Mouse (Mus musculus) cortical plate, adult 2 months (tissue): ENCODE measurements around the gene Plekho1. TPM values are rescaled to one million over a fixed set of nuclear protein-coding genes. Genes with fewer than 3 reads are reported as not detected.
"Not testable (repeated sequence)": the region's sequence is repeated elsewhere in the genome, so short reads cannot be mapped to it uniquely, and the experiment has no call there.

ENCODE experiments used
- H3K27ac ChIP-seq: fragments of 200-500 bp; 2 replicates; pipeline ENCODE4 v1.5.1; 2012; ENCODE audit warnings: low read length, control low read depth, inconsistent platforms; ENCODE audit not compliant: insufficient read depth
- H3K4me1 ChIP-seq: fragments of 200-500 bp; 2 replicates; pipeline ENCODE4 v1.6.1; 2011; ENCODE audit warnings: low read length; ENCODE audit not compliant: control insufficient read depth, insufficient read depth
- H3K4me3 ChIP-seq: fragments of 200-500 bp; 2 replicates; pipeline ENCODE4 v1.5.1; 2011; ENCODE audit warnings: mild to moderate bottlenecking, low read length, control low read depth; ENCODE audit not compliant: insufficient read depth
- CTCF ChIP-seq: fragments of 200-500 bp; IDR thresholded peaks from 2 replicates; pipeline ENCODE4 v1.5.1; 2011; ENCODE audit warnings: mild to moderate bottlenecking, control low read depth, low read length; ENCODE audit not compliant: insufficient read depth; ENCODE audit errors: extremely low read depth
- POLR2A ChIP-seq: fragments of 200-500 bp; IDR thresholded peaks from 2 replicates; pipeline ENCODE4 v1.6.1; 2011; ENCODE audit warnings: mild to moderate bottlenecking, low read length, control low read depth; ENCODE audit not compliant: insufficient read depth; ENCODE audit errors: extremely low read depth
- polyA plus RNA-seq: library from polyadenylated mRNA; depleted of rRNA; stranded (reverse); fragments of >200 nt; gene quantifications from 2 replicates; pipeline ENCODE4 v1.2.3, GENCODE M21; 2012; rRNA removed

Gene Plekho1
- polyA plus RNA-seq, 1 experiment: 133 TPM

DNA sequence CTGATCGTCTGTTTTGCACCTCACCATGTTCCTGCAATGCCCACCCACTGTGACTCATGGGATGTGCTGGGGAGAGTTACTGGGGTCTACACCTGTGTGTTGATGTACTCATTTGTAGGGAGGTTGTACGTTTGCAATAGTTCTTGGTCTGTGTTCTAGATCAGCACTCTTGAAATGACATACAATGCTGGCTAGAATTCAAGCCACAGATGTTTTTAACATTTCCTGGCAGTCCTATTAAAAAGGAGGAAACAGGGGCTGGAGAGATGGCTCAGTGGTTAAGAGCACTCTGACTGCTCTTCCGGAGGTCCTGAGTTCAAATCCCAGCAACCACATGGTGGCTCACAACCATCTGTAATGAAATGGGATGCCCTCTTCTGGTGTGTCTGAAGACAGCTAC, 42.3 kb downstream of the Plekho1 start:
- peaks cover 3% of the 10 kb centered on the region; the same call in 1 of the 2 replicates for H3K4me1 ChIP-seq
- TF ChIP-seq POLR2A (no peak), CTCF (no peak)
- no peak overlapping the region for H3K4me3 ChIP-seq
- H3K27ac ChIP-seq: no peak overlapping the region

GRCm38 (mm10) chr3:95953023-95953422, 42.8 kb downstream of the Plekho1 start:
- no peak for TF ChIP-seq CTCF
- no peak for TF ChIP-seq POLR2A
- Histone ChIP-seq H3K4me3 (no peak overlapping the region), H3K27ac (no peak overlapping the region), H3K4me1 (peaks cover 3% of the 10 kb centered on the region; the same call in 1 of the 2 replicates)

DNA sequence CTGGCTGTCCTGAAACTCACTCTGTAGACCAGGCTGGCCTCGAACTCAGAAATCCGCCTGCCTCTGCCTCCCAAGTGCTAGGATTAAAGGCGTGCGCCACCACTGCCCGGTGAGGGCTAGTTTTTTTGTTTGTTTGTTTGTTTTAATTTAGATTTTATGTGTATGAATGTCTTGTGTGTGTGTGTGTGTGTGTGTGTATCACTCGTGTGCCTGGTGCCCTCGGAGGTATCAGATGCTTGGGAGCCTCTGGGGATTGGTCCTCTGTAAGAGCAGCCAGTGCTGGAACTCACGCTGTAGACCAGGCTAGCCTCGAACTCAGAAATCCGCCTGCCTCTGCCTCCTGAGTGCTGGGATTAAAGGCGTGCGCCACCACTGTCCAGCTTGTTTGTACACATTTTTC, 44.2 kb downstream of the Plekho1 start:
- peak overlapping the region; percentile 49 for H3K4me3 ChIP-seq
- peak overlapping the region; percentile 79 for H3K27ac ChIP-seq
- not testable (repeated sequence) for H3K4me1 ChIP-seq

DNA sequence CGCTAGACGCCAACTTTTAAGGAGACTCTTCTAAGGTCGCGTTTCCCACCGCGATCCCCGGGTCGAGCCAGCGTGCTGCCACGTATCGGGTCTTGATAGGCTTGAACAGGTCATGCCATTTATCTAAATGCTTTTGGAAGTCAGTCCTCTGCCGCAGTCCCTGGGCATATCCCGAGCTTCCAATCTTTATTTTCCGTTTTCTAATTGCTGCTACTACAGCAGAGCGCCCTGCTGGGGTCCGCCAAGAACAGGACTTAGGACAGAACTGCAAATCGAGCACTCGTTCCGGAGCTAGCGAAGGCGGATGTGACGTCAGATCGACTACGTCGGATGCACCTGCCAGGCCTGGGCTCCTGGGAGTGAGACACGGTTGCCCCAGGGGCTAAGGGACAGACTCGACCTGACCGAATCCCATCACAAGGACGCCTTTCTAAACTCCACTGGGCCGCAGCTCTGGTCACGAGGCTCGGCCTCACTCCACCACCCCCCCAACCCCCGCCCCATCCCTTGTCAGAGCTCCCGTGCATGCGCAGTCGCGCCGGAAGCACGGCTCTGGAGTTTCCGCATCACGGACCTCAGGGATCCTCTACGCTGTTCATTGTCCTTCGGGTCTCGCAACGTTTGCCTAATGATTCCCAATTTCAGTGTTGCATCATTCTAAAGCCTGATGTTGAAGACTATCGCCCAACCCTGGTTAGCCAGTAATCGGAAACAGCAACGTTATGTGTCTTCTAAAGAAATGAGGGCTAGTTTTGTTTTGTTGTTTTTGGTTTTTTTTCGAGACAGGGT, 44.8 kb downstream of the Plekho1 start:
- peak overlapping the region; percentile 49 for H3K4me3 ChIP-seq
- peak; percentile 91 for TF ChIP-seq POLR2A
- TF ChIP-seq CTCF: no peak
- H3K4me1 ChIP-seq: no peaks in the 10 kb centered on the region
- H3K27ac ChIP-seq: peak overlapping the region; percentile 79

DNA sequence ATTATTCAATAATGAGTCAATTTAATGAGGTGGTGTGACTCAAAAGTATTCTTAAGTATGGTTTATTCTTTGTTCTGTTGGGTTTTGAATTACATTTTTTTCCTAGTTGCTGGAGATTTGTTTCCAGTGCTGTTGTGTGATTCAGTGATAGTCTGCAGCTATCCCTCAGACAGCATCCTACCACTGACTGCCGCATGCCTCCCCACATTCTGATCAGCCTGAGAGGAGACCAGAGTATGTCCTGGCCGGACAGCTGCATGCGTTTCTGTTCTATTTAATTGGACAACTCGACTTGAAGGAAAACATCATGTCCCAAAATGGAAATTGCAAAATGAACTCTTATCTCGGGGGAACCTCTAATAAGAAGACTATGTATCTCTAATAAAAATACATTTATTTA, 47.5 kb downstream of the Plekho1 start:
- no peak for TF ChIP-seq CTCF
- TF ChIP-seq POLR2A: no peak
- no peaks in the 10 kb centered on the region for H3K4me1 ChIP-seq
- no peak overlapping the region for H3K27ac ChIP-seq
- no peak overlapping the region for H3K4me3 ChIP-seq

GRCm38 (mm10) chr3:95945731-95946240, 50.0 kb downstream of the Plekho1 start:
- H3K27ac ChIP-seq: no peak overlapping the region
- no peak overlapping the region for H3K4me3 ChIP-seq
- TF ChIP-seq CTCF (no peak), POLR2A (no peak)
- H3K4me1 ChIP-seq: no peaks in the 10 kb centered on the region

GRCm38 (mm10) chr3:95944742-95945141, 51.1 kb downstream of the Plekho1 start:
- TF ChIP-seq CTCF: no peak
- no peak for TF ChIP-seq POLR2A
- Histone ChIP-seq H3K4me1 (no peaks in the 10 kb centered on the region), H3K27ac (no peak overlapping the region), H3K4me3 (no peak overlapping the region)

DNA sequence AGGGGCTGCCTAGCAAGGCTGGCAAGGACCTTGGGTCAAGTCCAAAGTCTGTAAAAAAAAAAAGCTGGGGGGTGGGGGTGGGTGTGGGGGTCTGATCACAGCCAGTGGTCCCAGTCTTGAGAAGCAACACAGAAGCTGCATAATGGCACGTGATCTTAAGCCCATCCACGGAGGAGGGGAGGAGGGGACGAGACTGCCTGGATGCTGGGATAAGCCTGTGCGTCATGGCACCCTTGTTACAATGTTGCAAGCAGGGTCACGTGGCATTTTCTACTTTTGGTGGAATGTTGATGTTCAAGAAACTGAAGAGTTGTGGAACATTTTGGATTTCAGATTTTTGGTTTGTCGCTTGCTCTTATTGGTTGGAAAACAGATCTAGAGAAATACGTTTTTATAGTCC, 52.6 kb downstream of the Plekho1 start:
- Histone ChIP-seq H3K4me3 (no peak overlapping the region), H3K4me1 (no peaks in the 10 kb centered on the region), H3K27ac (no peak overlapping the region)
- TF ChIP-seq CTCF (no peak), POLR2A (no peak)

GRCm38 (mm10) chr3:95942749-95943148, 53.1 kb downstream of the Plekho1 start:
- H3K4me1 ChIP-seq: no peaks in the 10 kb centered on the region
- TF ChIP-seq CTCF: no peak
- no peak for TF ChIP-seq POLR2A
- H3K4me3 ChIP-seq: no peak overlapping the region
- H3K27ac ChIP-seq: no peak overlapping the region

DNA sequence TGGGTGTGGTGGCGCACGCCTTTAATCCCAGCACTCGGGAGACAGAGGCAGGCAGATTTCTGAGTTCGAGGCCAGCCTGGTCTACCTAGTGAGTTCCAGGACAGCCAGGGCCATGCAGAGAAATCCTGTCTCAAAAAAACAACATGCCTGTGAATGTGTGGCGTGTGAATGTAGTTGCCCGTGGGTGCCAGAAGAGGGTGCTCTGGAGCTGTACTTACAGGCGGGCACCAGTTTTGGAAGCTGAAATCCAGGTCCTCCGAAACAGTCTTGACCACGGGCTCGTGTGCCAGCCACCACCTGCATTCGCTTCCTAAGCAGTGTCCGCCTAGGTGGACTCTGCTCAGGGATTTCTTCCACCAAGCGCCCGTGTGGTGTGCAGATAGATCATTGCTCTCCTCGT, 57.0 kb downstream of the Plekho1 start:
- Histone ChIP-seq H3K4me1 (no peaks in the 10 kb centered on the region), H3K27ac (no peak overlapping the region), H3K4me3 (no peak overlapping the region)
- TF ChIP-seq POLR2A (no peak), CTCF (0 out of 2 replicates have a peak, but pooled peaks have one; percentile 10)

Other genes starting within 250 kb of the Plekho1 start
- 38.6 and 39.3 TPM in 2 replicates for gene Tars2, start 235.8 kb downstream of the Plekho1 start, polyA plus RNA-seq
- 21.4 and 22.8 TPM in 2 replicates for gene Rprd2, start 177.1 kb downstream of the Plekho1 start, polyA plus RNA-seq
- 36.0 and 36.9 TPM in 2 replicates for gene Prpf3, start 140.1 kb downstream of the Plekho1 start, polyA plus RNA-seq
- 250 and 251 TPM in 2 replicates for gene Mrps21, start 124.5 kb downstream of the Plekho1 start, polyA plus RNA-seq
- 54.7 and 63.6 TPM in 2 replicates for gene Ciart, start 113.8 kb downstream of the Plekho1 start, polyA plus RNA-seq
- 14.2 and 15.6 TPM in 2 replicates for gene BC028528, start 104.0 kb downstream of the Plekho1 start, polyA plus RNA-seq
- gene Aph1a, start 102.0 kb downstream of the Plekho1 start, polyA plus RNA-seq: 68.6 and 71.6 TPM in 2 replicates
- gene Car14, start 91.3 kb downstream of the Plekho1 start, polyA plus RNA-seq: 19.9 and 22.3 TPM in 2 replicates
- 69.8 and 85.5 TPM in 2 replicates for gene Anp32e, start 66.8 kb downstream of the Plekho1 start, polyA plus RNA-seq
- gene Vps45, start 62.5 kb upstream of the Plekho1 start, polyA plus RNA-seq: 29.9 and 32.1 TPM in 2 replicates
- 17.3 and 19.9 TPM in 2 replicates for gene Otud7b, start 108.5 kb upstream of the Plekho1 start, polyA plus RNA-seq
- 13.4 and 14.0 TPM in 2 replicates for gene Mtmr11, start 166.0 kb upstream of the Plekho1 start, polyA plus RNA-seq
- gene Sf3b4, start 176.3 kb upstream of the Plekho1 start, polyA plus RNA-seq: 46.0 and 51.1 TPM in 2 replicates
- gene Sv2a, start 185.2 kb upstream of the Plekho1 start, polyA plus RNA-seq: 279 and 292 TPM in 2 replicates
- 29.4 and 29.9 TPM in 2 replicates for gene Bola1, start 223.7 kb upstream of the Plekho1 start, polyA plus RNA-seq
- 1.3 and 2.7 TPM in 2 replicates for gene Hist2h2ab, start 223.9 kb upstream of the Plekho1 start, polyA plus RNA-seq
- gene Hist2h2ac, start 224.9 kb upstream of the Plekho1 start, polyA plus RNA-seq: 1.9 and 4.6 TPM in 2 replicates
- 7.7 TPM in 2 replicates for gene Hist2h2be, start 225.1 kb upstream of the Plekho1 start, polyA plus RNA-seq
- gene Hist2h3c2, start 243.1 kb upstream of the Plekho1 start, polyA plus RNA-seq: 9.2 and 10.1 TPM in 2 replicates
- 5.5 and 18.0 TPM in 2 replicates for gene Hist2h2aa2, start 244.3 kb upstream of the Plekho1 start, polyA plus RNA-seq
- 137 and 156 TPM in 2 replicates for gene Hist2h2aa1, start 249.5 kb upstream of the Plekho1 start, polyA plus RNA-seq